Mouse (Mus musculus): ENCODE measurements around the gene Exosc5. TPM values are rescaled to one million over a fixed set of nuclear protein-coding genes. Genes with fewer than 3 reads are reported as not detected.

The Exosc5 gene
- total RNA-seq (2012; rRNA removed) = 105 and 116 TPM in 2 replicates
- total RNA-seq (2014; rRNA removed) = 114 and 123 TPM in 2 replicates
- 102 and 125 TPM in 2 replicates for polyA plus RNA-seq (2012; ENCODE audit: insufficient read length, low read depth)

DNA sequence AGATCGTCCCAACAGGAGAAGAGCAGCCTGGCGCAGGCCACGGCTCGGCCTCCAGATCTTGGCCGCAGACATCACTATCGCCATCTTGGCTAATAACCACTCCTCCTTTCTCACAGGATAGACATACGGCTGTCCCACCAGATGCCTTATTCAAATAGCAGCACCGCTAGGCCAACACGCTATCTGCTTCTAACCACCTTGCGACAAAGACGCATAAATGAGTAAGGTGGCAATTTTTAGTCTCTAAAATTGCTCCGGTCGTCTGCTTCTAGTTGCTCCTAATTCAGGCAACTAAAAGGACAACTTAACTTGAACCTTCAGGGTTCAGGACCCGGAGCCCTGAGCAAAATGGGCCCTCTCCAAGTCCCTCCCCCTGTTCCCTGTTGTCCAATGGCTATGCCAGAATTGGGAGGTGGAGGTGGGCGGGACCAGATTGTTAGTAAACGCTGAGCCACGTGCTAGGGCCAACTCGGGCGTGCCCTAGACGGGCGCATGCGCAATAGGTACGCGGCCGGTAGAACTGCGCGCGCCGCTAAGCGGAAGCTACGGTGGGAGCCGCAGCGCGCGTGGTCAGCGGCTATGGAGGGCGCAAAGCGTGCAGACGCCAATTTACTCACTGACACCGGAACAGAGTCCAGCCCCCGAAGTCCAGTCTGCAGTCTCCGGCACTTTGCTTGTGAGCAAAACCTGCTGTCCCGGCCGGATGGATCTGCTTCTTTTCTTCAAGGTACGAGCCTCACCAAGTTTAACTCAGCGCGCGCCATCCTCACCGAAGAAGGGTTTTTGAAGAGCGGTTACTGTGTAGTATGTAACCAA, at the start of gene Exosc5, which contains the start of gene Bckdha:
Gene Exosc5 (plus strand): TSS at position 508 of the 816 bp plus-strand sequence.
Gene Bckdha (minus strand): TSS at position 325 of the 816 bp plus-strand sequence.
- dilution Hi-C loops (cut with MboI; ENCODE audit: extremely low pct_ligation_motif_present, extremely low pct_unique_long_range_greater_than_20kb, low sequenced_read_pairs) (no loop called here), in situ Hi-C loops (cut with MboI; ENCODE audit: low pct_ligation_motif_present, low pct_unique_long_range_greater_than_20kb, low sequenced_read_pairs) (no loop called here)
- Histone ChIP-seq H3K9me3 (replicated peaks; ENCODE audit: low read length) (no peaks in the 10 kb centered on the region), H3K27ac (ENCODE audit: insufficient read depth, low read depth) (no peak within 1 kb of the TSS), H3K79me2 (replicated peaks; ENCODE audit: control insufficient read depth, extremely low read depth, insufficient read depth, poor library complexity, severe bottlenecking) (peaks cover 27% of the 10 kb centered on the region), H3K36me3 (replicated peaks in 1 of 2; ENCODE audit: control insufficient read depth in 1 of 2, insufficient read depth in 1 of 2, low read length in 1 of 2) (peaks cover 22 to 31% of the 10 kb centered on the region in 2 experiments), H3K4me1 (ENCODE audit: control insufficient read depth in 1 of 2, insufficient read depth in 2 of 2) (peaks cover 3 to 30% of the 10 kb centered on the region in 2 experiments), H3K9ac (ENCODE audit: insufficient read depth, low read depth) (peak within 1 kb of the TSS; percentile 94), H3K4me2 (ENCODE audit: insufficient read depth, low read depth, poor library complexity, severe bottlenecking) (peak within 1 kb of the TSS; percentile 95), H3K4me3 (replicated peaks in 1 of 3; ENCODE audit: low read depth in 2 of 3, low read length in 2 of 3, poor library complexity in 1 of 3) (peak within 1 kb of the TSS; percentile 77 to 97 (median 89)), H3K27me3 (replicated peaks) (no peaks in the 10 kb centered on the region)
- peak; percentile 100 for DNase-seq (ENCODE audit: extremely low read depth)
- peak; percentile 79 for TF ChIP-seq ZMIZ1 (IDR thresholded peaks at IDR 0.05; ENCODE audit: low read depth, low read length)
- peak; percentile 38; the same call in 1 of the 2 replicates for TF ChIP-seq POLR2AphosphoS2 (IDR thresholded peaks at IDR 0.05; ENCODE audit: low read depth, low read length)
- TF ChIP-seq E2F4 (IDR thresholded peaks at IDR 0.05; ENCODE audit: insufficient replicate concordance, low read depth, low read length) = 0 out of 2 replicates have a peak, but pooled peaks have one; percentile 26
- peak; percentile 87 for TF ChIP-seq HCFC1 (IDR thresholded peaks at IDR 0.05; ENCODE audit: low read depth, low read length)
- no peak for TF ChIP-seq MAZ (IDR thresholded peaks at IDR 0.05; ENCODE audit: low read depth, low read length)
- no peak for TF ChIP-seq JUND (conservative IDR thresholded peaks at IDR 0.05; ENCODE audit: low read depth, low read length)
- TF ChIP-seq MAFK (IDR thresholded peaks at IDR 0.05; ENCODE audit: insufficient replicate concordance, low read length) = no peak
- TF ChIP-seq TBP (conservative IDR thresholded peaks at IDR 0.05; ENCODE audit: low read depth, low read length) = no peak; the same call in 1 of the 2 replicates
- peak; percentile 15; the same call in 1 of the 2 replicates for TF ChIP-seq IRF4 (IDR thresholded peaks at IDR 0.05; ENCODE audit: low read depth, low read length)
- no peak for TF ChIP-seq SMC3 (IDR thresholded peaks at IDR 0.05; ENCODE audit: low read depth, low read length)
- TF ChIP-seq GABPA (IDR thresholded peaks at IDR 0.05; ENCODE audit: insufficient replicate concordance, low read depth, low read length) = no peak
- peak; percentile 95 for TF ChIP-seq POLR2A (IDR thresholded peaks at IDR 0.05; ENCODE audit: low read depth, low read length)
- TF ChIP-seq ZC3H11A (IDR thresholded peaks at IDR 0.05; ENCODE audit: low read depth, low read length) = no peak
- no peak for TF ChIP-seq RCOR1 (conservative IDR thresholded peaks at IDR 0.05; ENCODE audit: low read depth, low read length)
- no peak for TF ChIP-seq MEF2A (IDR thresholded peaks at IDR 0.05; ENCODE audit: borderline replicate concordance, low read depth, low read length)
- peak; percentile 81 for TF ChIP-seq BHLHE40 (IDR thresholded peaks at IDR 0.05; ENCODE audit: low read depth, low read length)
- TF ChIP-seq CHD2 (IDR thresholded peaks at IDR 0.05; ENCODE audit: low read length) = peak; percentile 60; the same call in 1 of the 2 replicates
- TF ChIP-seq TCF12 (IDR thresholded peaks at IDR 0.05; ENCODE audit: low read depth, low read length) = peak; percentile 68
- TF ChIP-seq EP300 (IDR thresholded peaks at IDR 0.05; ENCODE audit: low read length) = no peak
- TF ChIP-seq ZKSCAN1 (IDR thresholded peaks at IDR 0.05; ENCODE audit: borderline replicate concordance, low read depth, low read length) = no peak
- no peak for TF ChIP-seq RAD21 (IDR thresholded peaks at IDR 0.05; ENCODE audit: low read depth, low read length)
- TF ChIP-seq MXI1 (IDR thresholded peaks at IDR 0.05; ENCODE audit: low read depth, low read length) = peak; percentile 99
- TF ChIP-seq KAT2A (IDR thresholded peaks at IDR 0.05; ENCODE audit: insufficient replicate concordance, low read length) = 0 out of 2 replicates have a peak, but pooled peaks have one; percentile 57
- peak; percentile 66 for TF ChIP-seq USF1 (IDR thresholded peaks at IDR 0.05; ENCODE audit: low read depth, low read length)
- TF ChIP-seq ZNF384 (IDR thresholded peaks at IDR 0.05; ENCODE audit: low read depth, low read length) = no peak
- no peak for TF ChIP-seq JUN (IDR thresholded peaks at IDR 0.05; ENCODE audit: insufficient read depth, low read depth, low read length)
- TF ChIP-seq MYC (IDR thresholded peaks at IDR 0.05; ENCODE audit: low read depth, low read length) = peak; percentile 86; the same call in 1 of the 2 replicates
- TF ChIP-seq CTCF (conservative IDR thresholded peaks at IDR 0.05 in 1 of 2, IDR thresholded peaks at IDR 0.05 in 1 of 2; ENCODE audit: low read depth in 2 of 2, low read length in 2 of 2) = 0 out of 4 replicates have a peak, but pooled peaks of 1 of the 2 experiments have one; percentile 24
- TF ChIP-seq USF2 (conservative IDR thresholded peaks at IDR 0.05; ENCODE audit: low read depth, low read length) = no peak; the same call in 1 of the 2 replicates
- TF ChIP-seq MAX (IDR thresholded peaks at IDR 0.05; ENCODE audit: low read length) = peak; percentile 100
- TF ChIP-seq NELFE (IDR thresholded peaks at IDR 0.05; ENCODE audit: low read depth, low read length) = peak; percentile 93
- peak; percentile 89 for TF ChIP-seq ELF1 (IDR thresholded peaks at IDR 0.05; ENCODE audit: low read depth, low read length)
- no peak for TF ChIP-seq UBTF (IDR thresholded peaks at IDR 0.05; ENCODE audit: low read depth, low read length)
- TF ChIP-seq SIN3A (IDR thresholded peaks at IDR 0.05; ENCODE audit: low read length) = peak; percentile 100
- TF ChIP-seq CHD1 (IDR thresholded peaks at IDR 0.05; ENCODE audit: low read depth, low read length) = no peak
- TF ChIP-seq NRF1 (IDR thresholded peaks at IDR 0.05; ENCODE audit: low read depth, low read length) = peak; percentile 98
- no peak for TF ChIP-seq PAX5 (IDR thresholded peaks at IDR 0.05; ENCODE audit: low read length)
- TF ChIP-seq ETS1 (conservative IDR thresholded peaks at IDR 0.05; ENCODE audit: low read depth, low read length) = no peak
